Mouse (Mus musculus): ENCODE measurements around the gene Gm9573. TPM values are rescaled to one million over a fixed set of nuclear protein-coding genes. Genes with fewer than 3 reads are reported as not detected.

The Gm9573 gene
- polyA plus RNA-seq, 1 experiment from 2014 or later = not detected

DNA sequence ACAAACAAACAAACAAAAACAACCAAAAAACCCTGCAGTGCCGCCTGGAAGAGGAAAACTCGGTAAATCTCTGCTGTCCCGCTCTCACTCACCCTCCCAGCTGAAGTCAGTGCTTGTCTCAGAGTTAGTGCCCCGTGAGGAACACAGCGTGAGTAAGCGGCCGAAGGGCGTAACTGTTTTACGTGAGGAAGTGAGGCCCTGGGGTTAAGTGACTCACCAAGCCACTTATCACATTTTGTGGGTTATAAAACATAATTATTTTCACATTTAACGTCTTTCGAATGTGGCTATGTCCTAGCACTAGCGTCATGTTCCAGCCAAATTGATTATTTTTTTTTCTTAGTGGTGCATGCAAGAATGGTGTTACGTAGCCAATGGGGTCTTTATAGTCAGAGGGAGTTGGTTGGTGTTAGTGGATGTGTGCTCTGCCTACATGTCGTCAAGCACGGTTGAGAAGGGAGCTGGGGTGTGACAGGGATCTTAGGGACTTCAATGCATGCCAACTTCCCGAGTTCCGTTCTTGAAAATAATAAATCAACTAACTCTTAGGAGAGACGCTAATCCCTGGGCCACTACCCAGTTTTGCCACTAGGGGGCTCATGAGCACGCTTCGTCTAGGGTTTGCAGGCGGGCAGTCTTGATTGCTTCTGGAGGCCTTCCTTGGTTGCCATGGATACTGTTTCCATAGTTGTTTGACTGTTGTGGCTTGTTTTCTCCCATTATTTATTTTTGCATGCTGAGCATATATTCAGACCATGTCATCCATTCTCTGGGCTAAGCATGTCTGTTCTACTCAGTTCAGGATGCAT, 35.8 kb downstream of the Gm9573 start:
- Histone ChIP-seq H3K4me2 (replicated peaks; ENCODE audit: low read depth, low read length) (no peak overlapping the region), H3K27me3 (ENCODE audit: control insufficient read depth, insufficient read depth, low read length) (no peaks in the 10 kb centered on the region; the same call in 1 of the 2 replicates), H3K4me3 (ENCODE audit: low read depth, low read length) (no peak overlapping the region), H3K4me1 (replicated peaks; ENCODE audit: control insufficient read depth, insufficient read depth, low read length) (no peaks in the 10 kb centered on the region), H3K27ac (ENCODE audit: low read depth, low read length) (no peak overlapping the region), H3K9me3 (ENCODE audit: control insufficient read depth, low read length) (no peaks in the 10 kb centered on the region), H3K36me3 (ENCODE audit: control insufficient read depth, insufficient read depth, low read length) (no peaks in the 10 kb centered on the region), H3K9ac (ENCODE audit: low read depth, low read length) (no peak overlapping the region)
- DNase-seq (ENCODE audit: low spot score) (peak; percentile 91), ATAC-seq (ENCODE audit: low FRiP score) (peak; percentile 60; the same call in 1 of the 2 replicates)
- WGBS = 57% methylated on average over 21 of the region's 21 CpGs

DNA sequence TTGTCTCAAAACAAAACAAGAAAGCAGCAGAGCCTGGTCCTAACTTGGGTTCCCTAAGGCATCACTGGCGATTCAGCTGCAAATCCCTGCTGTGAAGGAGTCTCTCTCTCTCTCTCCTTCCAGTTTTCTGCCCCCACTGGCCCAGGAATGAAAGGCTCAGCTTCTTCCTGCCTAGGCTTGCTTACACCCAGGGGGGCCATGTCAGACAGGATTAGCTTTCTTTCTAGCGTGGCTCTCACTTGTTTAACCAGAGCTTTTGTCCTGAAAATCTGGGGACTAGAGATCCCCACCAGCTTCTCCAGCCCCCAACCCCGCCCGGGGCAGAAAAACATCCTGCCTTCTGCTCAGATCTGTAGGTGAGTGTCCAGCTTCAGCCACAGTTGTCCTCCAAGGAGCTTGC, 38.0 kb downstream of the Gm9573 start:
- WGBS = 20% methylated on average over 4 of the region's 4 CpGs
- no peak overlapping the region for H3K9ac ChIP-seq (ENCODE audit: low read depth, low read length)
- no peaks in the 10 kb centered on the region for H3K9me3 ChIP-seq (ENCODE audit: control insufficient read depth, low read length)
- DNase-seq (ENCODE audit: low spot score) (no peak), ATAC-seq (ENCODE audit: low FRiP score) (no peak)
- no peak overlapping the region for H3K4me3 ChIP-seq (ENCODE audit: low read depth, low read length)
- no peaks in the 10 kb centered on the region; the same call in 1 of the 2 replicates for H3K27me3 ChIP-seq (ENCODE audit: control insufficient read depth, insufficient read depth, low read length)
- H3K36me3 ChIP-seq (ENCODE audit: control insufficient read depth, insufficient read depth, low read length) = no peaks in the 10 kb centered on the region
- no peak overlapping the region for H3K27ac ChIP-seq (ENCODE audit: low read depth, low read length)
- H3K4me2 ChIP-seq (replicated peaks; ENCODE audit: low read depth, low read length) = no peak overlapping the region
- no peaks in the 10 kb centered on the region for H3K4me1 ChIP-seq (replicated peaks; ENCODE audit: control insufficient read depth, insufficient read depth, low read length)

DNA sequence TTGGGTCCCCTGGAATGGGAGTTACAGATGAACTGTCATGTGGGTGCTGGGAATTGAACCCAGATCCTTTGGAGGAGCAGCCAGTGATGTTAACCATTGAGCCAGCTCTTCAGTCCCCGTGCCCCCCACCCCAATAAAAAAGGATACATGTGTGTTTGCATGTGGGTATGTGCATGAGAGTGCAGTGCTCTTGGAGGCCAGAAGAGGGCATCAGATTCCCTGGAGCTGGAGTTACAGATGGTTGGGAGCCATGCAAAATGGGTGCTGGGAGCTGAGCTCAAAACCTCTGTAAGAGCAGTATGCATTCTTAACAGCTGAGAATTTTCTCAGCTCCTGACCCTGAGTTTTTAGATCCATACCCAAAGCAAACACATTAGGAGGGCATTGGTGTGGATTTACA, 39.1 kb downstream of the Gm9573 start:
- Histone ChIP-seq H3K9me3 (ENCODE audit: control insufficient read depth, low read length) (no peaks in the 10 kb centered on the region), H3K4me1 (replicated peaks; ENCODE audit: control insufficient read depth, insufficient read depth, low read length) (no peaks in the 10 kb centered on the region), H3K27me3 (ENCODE audit: control insufficient read depth, insufficient read depth, low read length) (no peaks in the 10 kb centered on the region; the same call in 1 of the 2 replicates), H3K27ac (ENCODE audit: low read depth, low read length) (no peak overlapping the region), H3K4me3 (ENCODE audit: low read depth, low read length) (no peak overlapping the region), H3K9ac (ENCODE audit: low read depth, low read length) (no peak overlapping the region), H3K36me3 (ENCODE audit: control insufficient read depth, insufficient read depth, low read length) (no peaks in the 10 kb centered on the region), H3K4me2 (replicated peaks; ENCODE audit: low read depth, low read length) (no peak overlapping the region)
- no peak for DNase-seq (ENCODE audit: low spot score)
- no peak for ATAC-seq (ENCODE audit: low FRiP score)
- 84% methylated on average over 1 of the region's 1 CpGs for WGBS

DNA sequence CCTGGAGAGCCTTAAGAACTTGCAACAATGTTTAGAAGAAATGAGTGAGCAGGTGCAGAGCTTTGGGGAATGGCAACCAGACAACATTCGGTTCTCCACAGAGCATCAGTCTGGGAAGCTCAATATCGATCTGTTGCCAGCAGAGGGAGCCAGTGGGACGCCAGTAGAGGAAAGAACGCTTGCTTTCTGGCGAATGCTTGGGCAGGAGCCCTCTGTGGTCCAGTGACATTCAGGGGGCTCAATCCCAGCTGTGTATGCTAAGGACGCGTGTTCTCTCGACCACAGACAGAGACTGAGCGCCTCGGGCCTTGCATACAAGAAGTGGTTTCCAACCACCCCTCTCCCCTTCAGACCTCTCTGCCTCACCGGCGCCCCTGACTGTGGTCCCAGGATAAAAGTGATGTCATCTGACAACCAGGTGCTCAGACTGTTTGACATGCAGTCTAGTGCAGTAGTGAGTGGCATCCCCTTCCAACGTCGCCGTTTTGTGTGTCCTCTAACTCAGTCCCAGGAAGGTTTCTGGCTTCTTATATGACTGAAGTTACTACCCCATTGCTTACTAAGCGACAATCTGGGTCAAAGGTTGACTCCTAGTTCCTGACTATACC, 42.0 kb downstream of the Gm9573 start:
- H3K4me1 ChIP-seq (replicated peaks; ENCODE audit: control insufficient read depth, insufficient read depth, low read length) = no peaks in the 10 kb centered on the region
- ATAC-seq (ENCODE audit: low FRiP score) = peak; percentile 59
- no peaks in the 10 kb centered on the region for H3K9me3 ChIP-seq (ENCODE audit: control insufficient read depth, low read length)
- no peak overlapping the region for H3K27ac ChIP-seq (ENCODE audit: low read depth, low read length)
- 17% methylated on average over 16 of the region's 16 CpGs for WGBS
- no peaks in the 10 kb centered on the region for H3K36me3 ChIP-seq (ENCODE audit: control insufficient read depth, insufficient read depth, low read length)
- 0 out of 2 replicates have a peak overlapping the region, but pooled peaks have one; percentile 9 for H3K4me2 ChIP-seq (replicated peaks; ENCODE audit: low read depth, low read length)
- no peaks in the 10 kb centered on the region; the same call in 1 of the 2 replicates for H3K27me3 ChIP-seq (ENCODE audit: control insufficient read depth, insufficient read depth, low read length)
- H3K4me3 ChIP-seq (ENCODE audit: low read depth, low read length) = no peak overlapping the region
- H3K9ac ChIP-seq (ENCODE audit: low read depth, low read length) = no peak overlapping the region
- DNase-seq (ENCODE audit: low spot score) = peak; percentile 91

DNA sequence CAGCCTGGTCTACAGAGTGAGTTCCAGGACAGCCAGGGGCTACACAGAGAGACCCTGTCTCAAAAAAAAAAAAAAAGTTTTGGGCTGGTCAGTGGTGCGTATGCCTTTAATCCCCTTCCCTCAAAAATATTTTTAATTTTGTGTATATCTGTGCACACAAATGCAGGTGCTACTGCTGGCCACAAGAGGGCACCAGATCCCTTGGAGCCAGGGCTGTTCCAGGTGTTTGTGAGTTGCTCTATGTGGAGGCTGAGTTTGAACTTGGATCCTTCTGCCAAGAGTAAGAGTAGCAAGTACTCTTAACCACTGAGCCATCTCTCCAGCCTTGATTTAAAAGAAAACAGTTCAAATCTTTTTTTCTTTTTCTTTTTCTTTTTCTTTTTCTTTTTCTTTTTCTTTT, 43.5 kb downstream of the Gm9573 start:
- Histone ChIP-seq H3K4me3 (ENCODE audit: low read depth, low read length) (no peak overlapping the region), H3K27ac (ENCODE audit: low read depth, low read length) (no peak overlapping the region), H3K4me2 (replicated peaks; ENCODE audit: low read depth, low read length) (no peak overlapping the region), H3K4me1 (replicated peaks; ENCODE audit: control insufficient read depth, insufficient read depth, low read length) (no peaks in the 10 kb centered on the region), H3K9ac (ENCODE audit: low read depth, low read length) (no peak overlapping the region), H3K9me3 (ENCODE audit: control insufficient read depth, low read length) (no peaks in the 10 kb centered on the region), H3K36me3 (ENCODE audit: control insufficient read depth, insufficient read depth, low read length) (no peaks in the 10 kb centered on the region), H3K27me3 (ENCODE audit: control insufficient read depth, insufficient read depth, low read length) (no peaks in the 10 kb centered on the region; the same call in 1 of the 2 replicates)
- DNase-seq (ENCODE audit: low spot score) (no peak), ATAC-seq (ENCODE audit: low FRiP score) (no peak)
- WGBS = 93% methylated on average over 1 of the region's 1 CpGs

DNA sequence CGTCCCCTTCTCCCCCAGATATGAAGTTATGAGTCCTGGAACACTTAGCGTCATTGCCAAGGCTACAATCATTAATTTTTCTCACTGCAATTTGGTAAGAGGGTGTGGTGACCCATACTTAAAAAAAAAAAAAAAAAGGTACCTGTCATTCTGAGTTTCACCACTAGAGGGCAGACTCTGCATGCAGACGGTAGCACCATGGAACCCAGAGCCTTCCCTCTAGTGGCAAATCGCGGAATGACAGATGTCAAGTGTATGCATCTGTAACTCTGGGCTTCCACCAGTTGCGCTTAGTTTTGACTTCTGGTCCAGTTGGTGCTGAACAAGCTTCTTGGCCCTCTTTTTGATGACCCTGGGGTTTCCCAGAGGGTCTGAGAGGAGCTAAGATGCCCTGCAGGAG, 48.2 kb downstream of the Gm9573 start:
- H3K9me3 ChIP-seq (ENCODE audit: control insufficient read depth, low read length) = no peaks in the 10 kb centered on the region
- ATAC-seq (ENCODE audit: low FRiP score) (no peak), DNase-seq (ENCODE audit: low spot score) (peak; percentile 89)
- WGBS = 23% methylated on average over 6 of the region's 6 CpGs
- H3K36me3 ChIP-seq (ENCODE audit: control insufficient read depth, insufficient read depth, low read length) = no peaks in the 10 kb centered on the region
- no peak overlapping the region for H3K4me2 ChIP-seq (replicated peaks; ENCODE audit: low read depth, low read length)
- no peak overlapping the region for H3K9ac ChIP-seq (ENCODE audit: low read depth, low read length)
- H3K27ac ChIP-seq (ENCODE audit: low read depth, low read length) = no peak overlapping the region
- no peak overlapping the region for H3K4me3 ChIP-seq (ENCODE audit: low read depth, low read length)
- no peaks in the 10 kb centered on the region for H3K4me1 ChIP-seq (replicated peaks; ENCODE audit: control insufficient read depth, insufficient read depth, low read length)
- no peaks in the 10 kb centered on the region for H3K27me3 ChIP-seq (ENCODE audit: control insufficient read depth, insufficient read depth, low read length)

DNA sequence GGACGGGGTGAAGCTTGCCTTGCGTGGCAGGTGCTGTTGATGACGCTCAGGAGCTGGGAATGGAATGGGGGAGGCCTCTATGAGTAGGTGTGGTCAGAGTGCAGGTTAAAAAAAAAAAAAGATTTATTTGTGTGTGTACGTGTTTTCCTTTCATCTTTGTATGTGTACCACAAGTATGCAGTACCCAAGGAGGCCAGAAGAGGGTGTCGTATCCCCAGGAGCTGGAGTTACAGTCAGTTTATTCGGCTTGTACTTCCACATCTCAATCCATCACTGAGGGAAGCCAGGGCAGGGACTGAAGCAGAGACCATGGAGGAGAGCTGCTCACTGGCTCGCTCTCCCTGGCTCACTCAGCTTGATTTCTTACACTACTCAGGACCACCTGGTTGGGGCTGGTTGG, 55.0 kb downstream of the Gm9573 start:
- no peak for DNase-seq (ENCODE audit: low spot score)
- no peak overlapping the region for H3K4me3 ChIP-seq (ENCODE audit: low read depth, low read length)
- ATAC-seq (ENCODE audit: low FRiP score) = no peak
- H3K4me1 ChIP-seq (replicated peaks; ENCODE audit: control insufficient read depth, insufficient read depth, low read length) = peaks cover 9% of the 10 kb centered on the region; the same call in 1 of the 2 replicates
- H3K4me2 ChIP-seq (replicated peaks; ENCODE audit: low read depth, low read length) = no peak overlapping the region
- WGBS = 95% methylated on average over 7 of the region's 7 CpGs
- no peaks in the 10 kb centered on the region for H3K9me3 ChIP-seq (ENCODE audit: control insufficient read depth, low read length)
- H3K9ac ChIP-seq (ENCODE audit: low read depth, low read length) = no peak overlapping the region
- peaks cover 9% of the 10 kb centered on the region; the same call in 1 of the 2 replicates for H3K27me3 ChIP-seq (ENCODE audit: control insufficient read depth, insufficient read depth, low read length)
- no peaks in the 10 kb centered on the region for H3K36me3 ChIP-seq (ENCODE audit: control insufficient read depth, insufficient read depth, low read length)
- no peak overlapping the region for H3K27ac ChIP-seq (ENCODE audit: low read depth, low read length)

DNA sequence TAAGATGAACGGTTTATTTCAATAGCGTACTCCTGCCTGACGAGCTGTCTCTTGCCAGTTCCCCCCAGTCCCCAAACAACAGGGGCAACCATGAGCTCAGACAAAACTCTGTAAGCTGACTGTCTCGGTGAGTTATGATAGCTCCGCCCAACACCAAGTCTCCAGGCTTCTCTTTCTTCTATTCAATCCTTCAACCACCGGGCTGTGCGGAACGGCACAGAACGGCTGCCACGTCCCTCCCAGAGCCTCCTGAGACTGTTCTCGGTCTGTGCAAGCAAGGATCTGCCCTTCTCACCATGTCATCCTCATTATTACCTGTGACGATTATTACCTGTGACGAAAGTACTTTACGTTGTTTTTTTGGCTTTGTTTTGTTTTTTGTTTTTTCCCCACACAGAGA, 55.6 kb downstream of the Gm9573 start:
- ATAC-seq (ENCODE audit: low FRiP score) (no peak), DNase-seq (ENCODE audit: low spot score) (no peak)
- Histone ChIP-seq H3K27ac (ENCODE audit: low read depth, low read length) (no peak overlapping the region), H3K36me3 (ENCODE audit: control insufficient read depth, insufficient read depth, low read length) (no peaks in the 10 kb centered on the region), H3K4me3 (ENCODE audit: low read depth, low read length) (no peak overlapping the region), H3K4me1 (replicated peaks; ENCODE audit: control insufficient read depth, insufficient read depth, low read length) (peaks cover 9% of the 10 kb centered on the region; the same call in 1 of the 2 replicates), H3K27me3 (ENCODE audit: control insufficient read depth, insufficient read depth, low read length) (peaks cover 9% of the 10 kb centered on the region; the same call in 1 of the 2 replicates), H3K9ac (ENCODE audit: low read depth, low read length) (no peak overlapping the region), H3K9me3 (ENCODE audit: control insufficient read depth, low read length) (no peaks in the 10 kb centered on the region), H3K4me2 (replicated peaks; ENCODE audit: low read depth, low read length) (no peak overlapping the region)
- 68% methylated on average over 14 of the region's 14 CpGs for WGBS
